Mouse (Mus musculus) heart, postnatal 25 days (tissue): ENCODE data around the gene Ptprt. TPM values are rescaled to one million over a fixed set of nuclear protein-coding genes. Genes with fewer than 3 reads are reported as not detected.
A peak's percentile ranks its signal among the peaks of the same experiment; 100 is the strongest.

Experiments used
- DNase-seq: peaks from one replicate; pipeline ENCODE4 v3.0.0; 2022; ENCODE audit warnings: low spot score
- intact Hi-C: fragments of 180-260 bp; cut with DNase I; formaldehyde crosslinking; loops from one replicate; pipeline ENCODE4 v1.15.1; 2025
- total RNA-seq, 2 experiments: library from RNA; stranded (reverse); gene quantifications; 2 replicates each; pipeline ENCODE4 v1.2.3; 2021

Ptprt gene
- total RNA-seq, 2 experiments from 2014 or later: 0.16 to 0.31 TPM

DNA sequence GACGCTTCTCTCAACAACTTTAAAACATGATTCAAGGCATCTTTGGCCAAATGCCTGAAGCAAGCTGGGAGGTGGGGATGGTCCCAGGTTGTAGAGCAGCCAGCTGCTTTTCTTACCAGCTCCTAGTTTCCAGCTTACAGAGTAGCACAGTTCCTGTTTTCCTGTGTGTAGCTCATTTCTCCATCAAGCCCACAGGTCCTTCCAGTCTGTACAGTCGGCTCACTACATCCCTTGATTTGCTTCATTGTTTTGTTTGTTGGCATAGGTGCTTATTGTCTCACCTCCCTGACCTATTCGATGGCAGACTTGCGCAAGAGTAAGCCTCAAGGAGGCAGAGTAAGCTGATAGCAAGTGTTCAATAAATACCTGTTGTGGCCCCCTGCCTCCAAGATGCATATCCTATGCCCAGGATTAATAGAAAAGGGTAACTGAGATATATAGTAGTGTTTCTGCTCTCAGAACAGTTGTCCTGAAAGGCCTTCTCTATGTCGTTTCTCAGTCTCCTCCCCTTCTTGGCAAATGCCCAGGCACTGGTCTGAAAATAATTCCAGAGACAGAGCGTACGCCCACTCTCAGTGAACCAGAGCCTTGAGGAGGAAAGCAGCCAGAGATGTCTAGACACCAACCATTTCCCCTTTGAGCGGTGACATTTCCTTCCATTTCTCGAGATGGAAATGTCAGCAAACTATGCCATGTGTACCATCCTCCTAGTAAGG, 852.7 kb downstream of the Ptprt start:
- intact Hi-C loops: no loop called here
- no peak for DNase-seq

DNA sequence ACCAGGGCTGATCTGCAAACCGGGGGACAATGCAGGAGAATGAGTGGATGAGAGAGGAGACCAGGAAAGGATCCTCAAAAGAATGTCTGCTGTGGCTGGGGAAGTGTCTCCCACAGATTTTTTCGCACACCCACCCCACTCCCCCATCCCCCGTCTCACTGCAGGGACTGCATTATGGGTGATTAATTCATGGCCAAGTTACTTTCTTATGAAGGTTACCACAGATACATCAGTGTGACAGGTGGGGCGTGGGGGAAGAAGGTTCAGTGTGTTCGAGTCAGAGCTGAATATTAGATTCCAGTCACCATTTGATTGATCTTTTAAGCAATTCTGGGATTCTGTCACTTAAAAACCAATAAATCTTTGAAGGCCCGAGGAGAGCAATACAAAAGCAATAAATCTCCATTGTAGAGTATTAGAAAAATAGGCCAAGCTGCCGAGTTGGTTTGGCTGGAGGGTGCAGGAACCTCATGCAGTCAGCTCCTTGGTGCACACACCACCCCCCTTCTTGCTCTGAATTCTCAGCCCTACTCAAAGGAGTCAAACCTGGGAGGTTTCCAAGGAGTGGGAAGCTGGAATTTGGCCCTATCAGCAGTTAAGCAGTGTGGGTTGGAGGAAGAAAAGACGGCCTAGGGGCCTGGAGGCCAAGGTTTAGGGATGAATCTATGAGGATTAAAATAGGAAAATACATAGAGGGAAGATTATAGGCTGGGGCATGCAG, 854.5 kb downstream of the Ptprt start:
- no peak for DNase-seq
- intact Hi-C loops: no loop called here

DNA sequence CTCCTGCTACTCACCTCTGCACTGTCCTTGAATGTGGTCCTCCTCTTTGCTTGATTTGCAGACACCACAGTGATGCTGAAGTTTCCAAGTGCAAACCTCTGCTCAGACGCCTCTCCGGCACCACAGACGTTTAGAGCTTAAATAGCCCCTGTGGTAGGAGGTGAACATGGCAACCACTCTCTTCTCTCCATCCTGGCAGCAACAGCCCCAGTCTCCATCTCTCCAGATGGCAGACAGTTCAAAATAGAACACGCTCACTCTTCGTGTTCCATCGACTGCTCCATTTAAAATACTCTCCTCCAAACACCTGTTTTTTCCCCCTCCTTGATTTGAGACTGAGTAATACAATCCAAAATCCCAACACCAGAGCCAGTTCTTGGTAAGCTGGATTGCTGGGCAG, 861.0 kb downstream of the Ptprt start:
- DNase-seq: no peak
- intact Hi-C loops: no loop called here

DNA sequence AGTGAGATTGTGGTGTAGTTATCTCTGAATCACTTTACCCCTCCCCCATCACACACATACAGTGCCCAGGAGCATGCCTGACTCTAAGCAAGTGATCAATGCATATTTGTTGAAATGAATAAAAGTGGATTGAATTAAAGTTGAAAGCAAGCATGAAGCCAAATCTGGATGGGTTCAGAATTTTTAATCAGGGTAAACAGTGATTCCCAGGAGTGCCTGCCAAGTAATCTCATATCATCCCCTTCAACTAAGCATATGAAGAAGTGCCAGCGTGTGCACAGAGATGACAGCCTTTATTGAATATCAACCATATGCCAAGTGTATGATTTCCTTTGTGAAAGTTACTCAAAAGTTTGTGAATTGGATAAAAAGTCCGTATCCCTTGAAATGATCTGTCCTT, 893.4 kb downstream of the Ptprt start:
- intact Hi-C loops: no loop called here
- DNase-seq: no peak

DNA sequence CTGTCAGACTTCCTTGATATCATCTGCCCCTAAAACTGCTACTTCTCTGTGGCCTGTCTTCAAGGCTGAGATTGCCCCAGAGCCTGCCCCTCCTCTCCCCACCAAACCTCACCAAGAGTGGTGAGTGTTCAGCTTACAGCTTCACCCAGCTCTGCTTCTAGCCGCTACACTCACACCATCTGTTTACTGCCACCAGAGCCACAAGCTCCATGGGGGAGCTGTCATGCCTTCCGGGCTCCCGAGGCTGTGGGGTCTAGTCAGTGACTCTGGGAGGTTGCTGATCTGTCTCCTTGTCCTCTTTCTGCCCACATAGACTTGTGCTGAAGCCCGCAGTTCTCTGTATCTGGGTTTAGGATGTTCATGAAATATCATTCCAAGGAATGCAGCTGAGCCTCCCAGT, 947.9 kb downstream of the Ptprt start:
- intact Hi-C loops: no loop called here
- no peak for DNase-seq

DNA sequence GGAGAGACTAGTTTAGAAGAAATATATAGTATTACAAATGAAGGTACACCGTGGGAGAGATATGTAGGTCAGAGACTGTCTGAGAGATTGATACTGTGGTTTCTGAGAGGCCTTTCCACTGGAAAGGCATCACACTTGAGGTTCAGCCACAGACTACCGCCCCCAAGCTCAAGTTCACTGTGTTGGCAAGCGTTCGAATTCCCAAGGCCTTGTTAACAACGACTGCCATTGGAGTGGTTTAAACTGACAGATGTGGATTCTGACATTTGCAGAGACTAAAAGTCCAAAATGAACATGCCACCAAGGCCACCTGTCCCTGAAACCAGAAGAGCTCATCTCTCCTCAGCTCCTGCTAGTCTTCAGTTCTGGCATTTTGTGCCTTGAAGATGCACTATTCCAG, 951.6 kb downstream of the Ptprt start:
- intact Hi-C loops: no loop called here

DNA sequence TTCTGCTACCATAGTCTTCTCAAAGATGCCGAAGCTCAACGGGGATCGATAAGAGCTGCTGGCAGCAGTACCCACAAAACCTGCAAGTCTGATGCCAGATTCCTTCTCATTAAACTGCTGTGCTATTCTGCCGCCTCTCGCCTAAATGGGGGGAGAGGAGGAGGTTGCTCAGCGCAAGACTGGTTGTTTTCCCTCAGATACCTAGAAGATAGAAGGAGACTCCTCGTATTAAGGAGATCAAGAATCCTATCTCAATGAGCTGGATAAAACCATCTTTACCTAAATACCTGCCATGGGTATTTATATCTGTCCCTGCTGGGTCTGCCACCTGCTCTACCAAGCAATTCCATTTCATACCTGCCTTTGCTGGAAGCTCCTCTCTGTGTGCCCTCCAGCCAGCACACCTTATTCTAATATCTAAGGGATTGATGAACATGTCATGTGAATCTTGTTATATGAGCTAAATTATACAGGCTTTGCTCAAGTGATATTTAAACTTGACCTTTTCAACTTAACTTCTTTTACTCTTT, 954.5 kb downstream of the Ptprt start:
- no peak for DNase-seq
- intact Hi-C loops: no loop called here

More for the DNA sequence above, 951.6 kb downstream of the Ptprt start:
- DNase-seq: no peak

DNA sequence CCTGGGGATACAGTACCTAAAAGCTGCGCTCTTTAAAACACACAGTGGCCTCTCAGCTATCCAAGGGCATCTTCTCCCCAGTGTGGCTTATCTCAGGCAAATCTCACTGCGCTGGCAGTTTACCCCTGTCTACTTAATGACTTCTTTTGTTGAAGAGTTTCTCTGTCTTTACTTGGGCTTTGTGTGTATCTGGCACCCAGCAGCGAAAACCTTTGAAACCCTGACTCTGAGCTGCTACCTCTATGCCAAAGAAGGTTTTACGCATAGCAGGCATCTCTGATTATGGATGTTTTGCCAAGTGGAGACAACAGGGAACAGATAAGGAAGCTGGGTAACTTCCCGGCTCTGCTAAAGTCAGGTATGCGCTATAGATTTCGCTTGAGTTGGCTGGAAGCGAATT, 956.1 kb downstream of the Ptprt start:
- no peak for DNase-seq
- intact Hi-C loops: no loop called here

DNA sequence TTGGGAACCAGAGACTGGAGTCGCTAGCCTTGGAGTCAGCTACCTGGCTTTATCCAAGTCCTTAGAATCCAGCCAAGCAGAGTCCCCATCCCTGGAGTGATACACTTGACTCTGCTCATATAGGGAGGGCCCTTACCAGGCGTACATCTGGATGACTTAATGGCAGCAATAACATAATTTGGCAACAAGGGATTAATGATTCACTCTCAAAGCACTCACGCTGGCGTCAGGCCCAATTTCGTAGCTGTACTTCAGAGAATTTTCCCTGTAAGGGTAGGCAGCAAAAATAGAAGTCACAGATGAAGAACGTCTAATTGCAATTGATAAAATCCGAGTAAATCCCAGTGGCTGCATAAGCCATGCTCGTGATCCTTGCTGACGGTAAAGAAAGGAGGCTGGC, 956.5 kb downstream of the Ptprt start:
- DNase-seq: peak; percentile 2

DNA sequence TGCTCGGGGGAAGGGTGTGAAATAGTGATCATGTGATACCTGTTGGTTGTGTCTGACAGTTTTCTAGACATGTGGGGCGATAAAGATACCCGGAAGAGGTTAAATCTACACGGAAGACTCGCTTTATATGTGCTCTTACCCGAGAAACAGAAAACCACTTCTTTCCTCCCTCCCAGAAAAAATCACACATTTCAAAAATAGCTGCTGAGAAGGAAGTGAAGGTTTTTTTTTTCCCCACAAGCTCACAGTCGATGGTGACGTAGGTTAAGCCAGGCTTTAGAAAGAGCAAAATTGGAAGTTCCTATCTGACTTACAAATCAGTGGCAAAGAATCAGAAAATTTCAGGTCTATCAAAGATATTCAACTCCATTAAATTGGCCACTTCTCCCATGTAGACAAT, 965.1 kb downstream of the Ptprt start:
- intact Hi-C loops: no loop called here
- DNase-seq: no peak

More for the DNA sequence above, 956.5 kb downstream of the Ptprt start:
- intact Hi-C loops: no loop called here

DNA sequence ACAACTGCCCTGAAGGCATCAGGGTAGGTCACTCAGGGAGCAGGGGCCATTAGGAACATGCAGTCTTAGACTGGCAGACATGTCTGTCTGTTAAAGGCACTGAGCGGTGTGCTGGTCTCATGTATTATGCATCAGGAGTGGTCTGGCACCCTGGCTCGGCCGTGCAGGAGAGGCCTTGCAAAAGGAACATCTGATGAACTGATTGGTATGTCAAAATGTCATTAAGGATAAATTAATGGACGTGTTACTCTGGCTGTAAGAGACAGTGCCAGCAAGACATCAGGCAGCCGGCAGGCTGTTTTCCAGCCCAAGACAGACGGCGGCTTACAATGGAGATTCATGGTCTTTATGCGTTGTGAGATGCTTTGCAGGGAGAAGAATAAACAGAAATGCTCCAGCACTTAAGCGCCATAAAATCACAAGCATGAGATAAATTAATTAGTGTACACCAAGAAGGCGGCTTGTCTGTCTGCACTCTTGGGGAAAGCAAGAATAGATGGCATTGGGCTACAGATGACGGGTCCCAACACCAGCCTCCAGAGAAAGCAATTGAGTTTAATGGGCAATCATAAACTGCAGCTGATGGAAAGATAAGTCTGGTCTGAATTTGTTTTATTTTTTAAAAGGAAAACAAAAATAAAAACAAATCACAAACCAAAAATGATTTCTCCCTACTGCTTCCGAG, 992.5 kb downstream of the Ptprt start:
- no peak for DNase-seq
- intact Hi-C loops: no loop called here

DNA sequence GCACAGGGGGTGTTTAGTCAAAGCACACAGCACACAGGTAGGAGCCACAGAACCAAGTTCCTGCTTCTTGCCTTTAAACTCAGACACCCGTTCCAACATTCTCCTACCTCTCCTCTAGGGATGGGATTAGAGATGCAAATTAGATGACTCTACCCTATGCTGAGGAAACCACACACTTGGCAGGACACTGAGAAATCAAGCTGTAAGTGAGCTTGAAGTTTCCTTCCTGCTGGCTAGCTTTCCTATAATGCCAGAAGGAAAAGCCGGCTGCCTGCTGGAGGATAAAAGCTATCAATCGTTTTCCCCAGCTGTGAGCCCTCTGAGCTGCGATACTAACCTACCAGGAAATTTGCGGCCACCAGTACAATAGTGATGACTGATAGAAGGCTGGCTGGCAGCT, 999.0 kb downstream of the Ptprt start:
- intact Hi-C loops: no loop called here
- DNase-seq: no peak

DNA sequence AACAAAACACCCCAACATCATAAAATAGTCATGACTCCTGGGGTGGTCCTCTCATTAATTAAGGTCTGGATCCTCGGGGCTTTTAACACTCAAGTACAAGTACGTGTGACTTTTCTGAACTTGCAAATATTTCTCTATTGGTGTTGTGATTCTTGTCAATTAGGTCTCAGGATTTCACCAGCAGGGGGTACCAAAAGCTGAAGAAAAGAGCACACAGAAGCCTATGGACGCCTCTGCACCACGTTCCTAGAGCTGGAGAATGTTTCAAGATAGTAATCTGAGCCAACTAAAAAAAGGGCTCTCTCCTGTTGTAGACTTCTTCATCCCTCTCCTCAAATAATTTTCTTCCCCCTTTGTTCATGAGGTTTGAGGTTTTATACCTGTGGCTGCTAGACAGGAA, 1000.1 kb downstream of the Ptprt start:
- DNase-seq: no peak
- intact Hi-C loops: no loop called here

DNA sequence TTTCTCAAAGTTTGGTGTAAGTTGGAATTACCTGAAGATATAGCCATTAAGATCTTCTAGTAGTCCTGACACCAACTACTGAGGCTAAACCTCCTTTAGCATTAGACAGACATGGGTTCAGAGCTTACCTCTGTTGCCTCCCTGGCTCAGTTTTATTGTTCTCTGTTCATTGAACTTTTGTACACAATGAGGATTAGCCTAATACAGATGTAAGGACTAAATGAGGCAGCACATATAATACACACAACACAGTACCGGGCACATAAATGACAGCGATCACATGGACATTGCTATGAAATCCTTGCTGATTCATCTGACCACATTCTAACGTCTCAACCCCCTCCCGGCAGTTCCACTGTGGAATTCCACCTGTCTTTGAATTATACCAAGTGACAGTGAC, 1003.9 kb downstream of the Ptprt start:
- intact Hi-C loops: no loop called here
- DNase-seq: no peak

DNA sequence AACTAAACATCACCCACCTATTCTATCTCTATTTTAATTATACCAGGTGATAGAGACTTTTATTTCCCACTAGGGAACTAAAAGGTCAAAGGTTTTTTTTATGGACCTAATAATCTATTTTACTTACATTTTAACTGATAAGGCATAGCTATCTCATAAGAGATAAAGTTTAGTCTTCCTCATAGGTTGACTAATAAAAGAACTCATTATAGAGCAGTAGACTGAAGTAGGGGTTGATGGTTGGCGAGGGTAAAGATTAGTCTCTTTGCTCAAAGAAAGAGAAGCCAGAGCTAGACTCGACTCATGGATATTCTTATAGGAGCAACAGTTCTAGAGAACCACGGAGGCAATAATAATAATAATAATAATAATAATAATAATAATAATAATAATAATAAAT, 1004.3 kb downstream of the Ptprt start:
- DNase-seq: no peak
- intact Hi-C loops: no loop called here

DNA sequence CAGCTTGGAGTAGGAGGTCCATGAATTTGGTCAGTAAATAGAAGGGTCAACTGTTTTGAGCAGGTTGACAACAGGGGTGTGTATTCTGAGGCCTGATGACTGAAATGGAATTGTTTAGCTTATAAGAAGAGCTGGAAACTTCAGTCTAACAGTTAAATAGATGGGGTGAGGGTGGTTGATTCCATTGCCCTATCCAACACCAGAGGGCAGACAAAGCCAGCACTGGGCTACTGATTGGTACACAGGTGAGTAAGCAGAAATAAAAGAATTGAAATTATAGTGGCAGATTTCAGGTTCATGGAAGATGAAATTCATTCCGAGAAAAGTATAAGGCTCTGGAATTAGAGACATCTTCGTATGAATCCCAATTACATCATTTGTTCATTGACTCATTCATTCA, 1020.1 kb downstream of the Ptprt start:
- intact Hi-C loops: no loop called here
- DNase-seq: no peak

DNA sequence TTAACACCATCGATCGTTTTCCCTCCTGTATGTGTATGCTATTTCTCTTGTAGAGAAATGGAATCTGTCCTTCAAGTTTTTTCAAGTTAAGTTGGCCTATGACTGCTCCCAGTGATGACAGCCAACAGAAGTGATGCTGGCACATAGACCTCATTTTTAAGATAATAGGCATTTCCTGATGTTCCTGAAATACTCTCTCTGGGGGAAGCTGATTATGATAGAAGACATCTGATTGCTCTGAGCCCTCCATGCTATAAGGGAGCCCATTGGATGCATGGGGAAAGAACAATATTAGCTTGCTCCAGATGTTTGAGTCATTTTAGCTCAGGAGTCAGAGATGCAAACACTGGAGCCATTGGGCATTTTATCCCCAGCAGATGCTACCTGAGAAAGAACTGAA, 1026.9 kb downstream of the Ptprt start:
- intact Hi-C loops: no loop called here
- no peak for DNase-seq

DNA sequence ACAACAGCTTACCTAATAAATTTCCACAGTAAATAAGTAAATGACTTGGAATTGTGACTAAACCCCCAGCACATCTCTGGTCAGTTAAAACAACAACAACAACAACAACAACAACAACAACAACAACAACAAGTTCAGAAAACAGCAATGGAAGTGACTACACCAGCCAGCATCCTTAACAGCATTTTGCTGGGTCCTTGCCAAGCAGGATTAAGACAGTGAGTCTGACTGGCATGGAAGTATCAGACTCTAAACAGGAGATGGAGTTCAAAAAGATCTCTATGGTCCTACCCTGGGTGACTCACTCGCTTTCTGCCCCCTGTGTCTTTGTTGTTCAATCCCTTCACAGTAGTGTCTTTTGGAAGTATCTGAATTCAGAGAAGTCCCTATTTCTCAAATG, 1035.1 kb downstream of the Ptprt start:
- intact Hi-C loops: no loop called here
- no peak for DNase-seq

DNA sequence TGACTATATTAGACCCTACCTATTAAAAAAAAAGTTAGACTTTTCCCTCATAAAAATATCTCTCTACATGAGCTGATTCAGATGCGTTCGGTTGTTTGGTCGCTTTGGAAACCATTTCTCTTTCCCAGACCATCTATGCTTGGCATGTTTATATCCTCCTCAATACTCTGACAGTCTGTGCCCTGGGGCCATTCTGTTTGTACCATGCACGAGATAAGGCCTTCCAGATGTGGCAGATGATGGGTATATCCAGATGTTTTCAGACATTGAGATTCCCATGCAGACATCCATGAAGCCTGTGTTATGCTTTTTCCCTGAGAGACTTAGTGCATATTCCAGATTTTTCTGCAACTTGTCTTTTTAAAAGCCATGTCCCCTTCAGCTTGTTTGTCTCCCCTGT, 1052.5 kb downstream of the Ptprt start:
- DNase-seq: no peak
- intact Hi-C loops: no loop called here

DNA sequence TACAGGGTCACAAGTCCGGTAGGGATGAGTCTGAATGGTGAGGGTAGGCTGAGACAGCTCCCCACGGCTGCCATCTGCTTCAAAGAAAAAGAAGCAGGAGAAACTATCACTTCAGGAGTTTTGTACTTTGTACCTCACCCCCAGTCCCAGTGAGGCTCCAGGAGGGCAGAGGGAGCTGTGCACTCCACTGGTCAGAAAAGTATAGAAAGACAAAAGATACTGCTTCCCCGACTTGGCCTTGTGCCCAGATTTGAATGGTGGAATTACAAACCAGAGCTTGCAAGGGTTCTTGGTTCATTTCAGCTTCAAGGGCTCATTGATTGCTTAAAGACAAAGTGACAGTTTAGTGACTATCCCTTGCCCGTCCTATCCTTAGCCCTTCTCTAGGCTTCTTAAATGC, 1053.6 kb downstream of the Ptprt start:
- intact Hi-C loops: no loop called here
- no peak for DNase-seq

DNA sequence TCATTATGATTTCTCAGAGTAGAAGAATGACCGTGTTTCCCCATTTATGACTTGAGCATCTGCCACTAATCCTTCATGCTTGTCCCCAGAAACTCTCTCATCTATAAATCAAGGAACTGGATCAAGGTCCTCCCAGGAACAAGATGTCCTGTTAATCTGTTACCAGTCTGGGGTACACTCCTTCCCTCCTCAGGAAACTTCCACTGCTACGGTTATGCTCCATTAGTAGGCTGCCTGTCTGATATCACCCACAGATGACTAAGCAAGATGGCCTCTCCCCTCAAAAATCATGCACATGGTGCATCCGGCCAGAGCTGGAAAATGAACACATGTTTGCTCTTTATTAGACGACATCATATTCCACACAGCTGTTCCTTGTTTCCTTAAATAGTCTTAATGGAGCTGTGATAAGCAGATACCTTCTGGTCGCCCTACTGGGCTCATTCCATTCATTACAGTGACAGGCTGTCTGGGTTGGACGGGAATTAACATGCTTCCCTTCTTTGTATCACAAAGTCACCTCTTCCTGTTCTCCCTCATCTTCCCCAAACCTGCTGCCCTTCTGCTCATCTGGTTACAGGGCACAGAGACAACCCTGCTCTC, 1060.6 kb downstream of the Ptprt start:
- intact Hi-C loops: no loop called here
- no peak for DNase-seq
